Mouse (Mus musculus): ENCODE data around the gene Acer2. TPM values are rescaled to one million over a fixed set of nuclear protein-coding genes. Genes with fewer than 3 reads are reported as not detected.
A peak's percentile ranks its signal among the peaks of the same experiment; 100 is the strongest.
"Not testable (repeated sequence)": the region's sequence is repeated elsewhere in the genome, so short reads cannot be mapped to it uniquely, and the experiment has no call there.

Gene Acer2
- polyA plus RNA-seq (2011; ENCODE audit: insufficient read depth, insufficient read length, low read depth, missing spikeins), result 20.8 and 22.1 TPM in 2 replicates

- no peaks in the 10 kb centered on the region for H3K4me1 ChIP-seq (ENCODE audit: control insufficient read depth, insufficient read depth, low read length)
- no peaks in the 10 kb centered on the region for H3K36me3 ChIP-seq (ENCODE audit: control insufficient read depth, insufficient read depth, low read length, poor library complexity, severe bottlenecking)
- peak within 1 kb of the TSS; percentile 89 for H3K4me3 ChIP-seq (ENCODE audit: low read depth, low read length)
- no peak within 1 kb of the TSS for H3K27ac ChIP-seq (ENCODE audit: insufficient read depth, low read length)
- no peaks in the 10 kb centered on the region; the same call in 1 of the 2 replicates for H3K9me3 ChIP-seq (replicated peaks; ENCODE audit: control insufficient read depth, insufficient read depth, low read length, poor library complexity, severe bottlenecking)
- H3K9ac ChIP-seq (ENCODE audit: low read depth, poor library complexity, severe bottlenecking), result peak within 1 kb of the TSS; percentile 46
- H3K27me3 ChIP-seq (ENCODE audit: control insufficient read depth, insufficient read depth, low read length, poor library complexity, severe bottlenecking), result peaks cover 4% of the 10 kb centered on the region
- TF ChIP-seq EP300 (IDR thresholded peaks at IDR 0.05; ENCODE audit: insufficient read depth, low read depth, low read length) (no peak), POLR2A (IDR thresholded peaks at IDR 0.05; ENCODE audit: insufficient read depth, low read length) (peak; percentile 46)
These were observed at the start of gene Acer2 for GRCm38 (mm10) chr4:86874146-86874847. Acer2 (plus strand) TSS chr4:86874396.

- no peaks in the 10 kb centered on the region for H3K4me1 ChIP-seq (ENCODE audit: control insufficient read depth, insufficient read depth, low read length)
These were observed 49.1 kb upstream of the Acer2 start for GRCm38 (mm10) chr4:86825143-86825542.

GRCm38 (mm10) chr4:86831896-86832295 is 42.3 kb upstream of the Acer2 start:
- Histone ChIP-seq H3K4me3 (ENCODE audit: low read depth, low read length) (no peak overlapping the region), H3K36me3 (ENCODE audit: control insufficient read depth, insufficient read depth, low read length, poor library complexity, severe bottlenecking) (peaks cover 8% of the 10 kb centered on the region; the same call in 1 of the 2 replicates), H3K27ac (ENCODE audit: insufficient read depth, low read length) (no peak overlapping the region), H3K9me3 (replicated peaks; ENCODE audit: control insufficient read depth, insufficient read depth, low read length, poor library complexity, severe bottlenecking) (peaks cover 7% of the 10 kb centered on the region), H3K4me1 (ENCODE audit: control insufficient read depth, insufficient read depth, low read length) (no peaks in the 10 kb centered on the region), H3K9ac (ENCODE audit: low read depth, poor library complexity, severe bottlenecking) (no peak overlapping the region), H3K27me3 (ENCODE audit: control insufficient read depth, insufficient read depth, low read length, poor library complexity, severe bottlenecking) (no peaks in the 10 kb centered on the region)
- TF ChIP-seq EP300 (IDR thresholded peaks at IDR 0.05; ENCODE audit: insufficient read depth, low read depth, low read length), result no peak
- no peak for TF ChIP-seq CTCF (IDR thresholded peaks at IDR 0.05; ENCODE audit: low read depth, low read length)
- no peak for TF ChIP-seq POLR2A (IDR thresholded peaks at IDR 0.05; ENCODE audit: insufficient read depth, low read length)

More at GRCm38 (mm10) chr4:86825143-86825542, 49.1 kb upstream of the Acer2 start:
- Histone ChIP-seq H3K4me3 (ENCODE audit: low read depth, low read length) (no peak overlapping the region), H3K9me3 (replicated peaks; ENCODE audit: control insufficient read depth, insufficient read depth, low read length, poor library complexity, severe bottlenecking) (peaks cover 7% of the 10 kb centered on the region), H3K9ac (ENCODE audit: low read depth, poor library complexity, severe bottlenecking) (no peak overlapping the region), H3K27me3 (ENCODE audit: control insufficient read depth, insufficient read depth, low read length, poor library complexity, severe bottlenecking) (no peaks in the 10 kb centered on the region), H3K27ac (ENCODE audit: insufficient read depth, low read length) (no peak overlapping the region), H3K36me3 (ENCODE audit: control insufficient read depth, insufficient read depth, low read length, poor library complexity, severe bottlenecking) (peaks cover 16% of the 10 kb centered on the region)
- TF ChIP-seq EP300 (IDR thresholded peaks at IDR 0.05; ENCODE audit: insufficient read depth, low read depth, low read length) (no peak), POLR2A (IDR thresholded peaks at IDR 0.05; ENCODE audit: insufficient read depth, low read length) (no peak)

- H3K4me3 ChIP-seq (ENCODE audit: low read depth, low read length); H3K4me1 ChIP-seq (ENCODE audit: control insufficient read depth, insufficient read depth, low read length); H3K27ac ChIP-seq (ENCODE audit: insufficient read depth, low read length); H3K36me3 ChIP-seq (ENCODE audit: control insufficient read depth, insufficient read depth, low read length, poor library complexity, severe bottlenecking); H3K9me3 ChIP-seq (replicated peaks; ENCODE audit: control insufficient read depth, insufficient read depth, low read length, poor library complexity, severe bottlenecking); H3K27me3 ChIP-seq (ENCODE audit: control insufficient read depth, insufficient read depth, low read length, poor library complexity, severe bottlenecking); H3K9ac ChIP-seq (ENCODE audit: low read depth, poor library complexity, severe bottlenecking): not testable (repeated sequence)
These were observed 33.1 kb upstream of the Acer2 start for GRCm38 (mm10) chr4:86841141-86841540.

GRCm38 (mm10) chr4:86845384-86845783 is 28.8 kb upstream of the Acer2 start:
- Histone ChIP-seq H3K27me3 (ENCODE audit: control insufficient read depth, insufficient read depth, low read length, poor library complexity, severe bottlenecking) (no peaks in the 10 kb centered on the region), H3K36me3 (ENCODE audit: control insufficient read depth, insufficient read depth, low read length, poor library complexity, severe bottlenecking) (0 out of 2 replicates have a peak, but pooled peaks cover 2% of the 10 kb centered on the region), H3K4me1 (ENCODE audit: control insufficient read depth, insufficient read depth, low read length) (no peaks in the 10 kb centered on the region), H3K9me3 (replicated peaks; ENCODE audit: control insufficient read depth, insufficient read depth, low read length, poor library complexity, severe bottlenecking) (no peaks in the 10 kb centered on the region), H3K9ac (ENCODE audit: low read depth, poor library complexity, severe bottlenecking) (no peak overlapping the region), H3K27ac (ENCODE audit: insufficient read depth, low read length) (no peak overlapping the region), H3K4me3 (ENCODE audit: low read depth, low read length) (no peak overlapping the region)
- TF ChIP-seq POLR2A (IDR thresholded peaks at IDR 0.05; ENCODE audit: insufficient read depth, low read length) (no peak), CTCF (IDR thresholded peaks at IDR 0.05; ENCODE audit: low read depth, low read length) (no peak), EP300 (IDR thresholded peaks at IDR 0.05; ENCODE audit: insufficient read depth, low read depth, low read length) (no peak)

- Histone ChIP-seq H3K9ac (ENCODE audit: low read depth, poor library complexity, severe bottlenecking) (no peak overlapping the region), H3K27ac (ENCODE audit: insufficient read depth, low read length) (no peak overlapping the region), H3K4me3 (ENCODE audit: low read depth, low read length) (no peak overlapping the region), H3K27me3 (ENCODE audit: control insufficient read depth, insufficient read depth, low read length, poor library complexity, severe bottlenecking) (no peaks in the 10 kb centered on the region), H3K4me1 (ENCODE audit: control insufficient read depth, insufficient read depth, low read length) (no peaks in the 10 kb centered on the region), H3K9me3 (replicated peaks; ENCODE audit: control insufficient read depth, insufficient read depth, low read length, poor library complexity, severe bottlenecking) (no peaks in the 10 kb centered on the region), H3K36me3 (ENCODE audit: control insufficient read depth, insufficient read depth, low read length, poor library complexity, severe bottlenecking) (peaks cover 7% of the 10 kb centered on the region; the same call in 1 of the 2 replicates)
- TF ChIP-seq EP300 (IDR thresholded peaks at IDR 0.05; ENCODE audit: insufficient read depth, low read depth, low read length) (no peak), CTCF (IDR thresholded peaks at IDR 0.05; ENCODE audit: low read depth, low read length) (no peak), POLR2A (IDR thresholded peaks at IDR 0.05; ENCODE audit: insufficient read depth, low read length) (no peak)
These were observed 26.9 kb upstream of the Acer2 start for GRCm38 (mm10) chr4:86847246-86847645.
